Mouse (Mus musculus) heart, embryonic 16.5 days (tissue): ENCODE results near the gene Usp5. TPM values are rescaled to one million over a fixed set of nuclear protein-coding genes. Genes with fewer than 3 reads are reported as not detected.

Experiments
- ATAC-seq: fragments of 200-750 bp; cut with Nextera tagmentation; replicated peaks from 2 replicates; pipeline ENCODE4 v1.8.0; 2017; ENCODE audit warnings: moderate number of reproducible peaks; ENCODE audit not compliant: insufficient read depth, low FRiP score; ENCODE audit errors: extremely low read depth
- H3K27ac ChIP-seq: fragments of 300-500 bp; sonication (generic); 2 replicates; pipeline ENCODE4 v1.5.1; 2014; ENCODE audit warnings: mild to moderate bottlenecking, low read length, control low read depth, moderate library complexity
- H3K27me3 ChIP-seq: fragments of 300-500 bp; sonication (generic); 2 replicates; pipeline ENCODE4 v1.6.1; 2014; ENCODE audit warnings: low read length, mixed read lengths; ENCODE audit not compliant: control insufficient read depth, insufficient read depth
- H3K36me3 ChIP-seq: fragments of 300-500 bp; sonication (generic); 2 replicates; pipeline ENCODE4 v1.6.1; 2014; ENCODE audit not compliant: control insufficient read depth, insufficient read depth
- H3K4me1 ChIP-seq: fragments of 300-500 bp; sonication (generic); 2 replicates; pipeline ENCODE4 v1.6.1; 2014; ENCODE audit warnings: low read length, mixed read lengths; ENCODE audit not compliant: control insufficient read depth, insufficient read depth
- H3K4me2 ChIP-seq: fragments of 300-500 bp; sonication (generic); 2 replicates; pipeline ENCODE4 v1.6.1; 2014; ENCODE audit warnings: low read depth, mild to moderate bottlenecking, control low read depth, low read length
- H3K4me3 ChIP-seq: fragments of 300-500 bp; sonication (generic); 2 replicates; pipeline ENCODE4 v1.5.1; 2014; ENCODE audit warnings: mild to moderate bottlenecking, control low read depth, low read length
- H3K9ac ChIP-seq: fragments of 300-500 bp; sonication (generic); 2 replicates; pipeline ENCODE4 v1.6.1; 2014; ENCODE audit warnings: low read length, control low read depth
- H3K9me3 ChIP-seq: fragments of 300-500 bp; sonication (generic); replicated peaks from 2 replicates; pipeline ENCODE4 v1.6.1; 2016; ENCODE audit warnings: low read length; ENCODE audit not compliant: control insufficient read depth
- WGBS: fragments of 180-500 bp; shearing (Covaris S2); extraction: QIAGEN DNeasy Blood & Tissue Kit; methylation state at CpG from one replicate; pipeline ENCODE4 v1.1.7; 2014; 5-methylcytosine and 5-hydroxymethylcytosine counted together
- polyA plus RNA-seq: library from polyadenylated mRNA; unstranded; fragments of >200 nt; fragmentation: Nextera tagmentation; extraction: Ambion mirVana; gene quantifications from 2 replicates; pipeline ENCODE4 v1.2.1, GENCODE M21; 2015

Usp5 gene
- polyA plus RNA-seq, 1 experiment from 2014 or later, result 104 TPM

DNA sequence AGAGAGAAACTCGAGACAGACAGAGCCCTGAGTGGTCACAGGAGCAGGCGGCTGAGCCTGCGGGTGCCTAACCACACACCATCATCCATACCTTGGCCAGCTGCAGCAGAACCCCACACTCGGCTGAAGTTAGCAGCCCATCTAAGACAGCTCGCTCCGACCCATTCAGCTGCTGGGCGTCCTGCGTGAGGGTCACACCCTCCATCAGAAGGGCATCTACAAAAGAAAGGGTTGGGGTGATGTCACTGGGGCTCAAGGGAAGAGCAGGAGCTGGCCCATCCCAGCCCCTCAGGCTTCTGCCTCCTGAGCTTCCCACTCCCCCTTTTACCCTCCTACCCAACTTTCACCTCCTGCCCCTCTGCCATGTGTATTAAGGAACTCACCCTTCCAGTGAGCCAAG lies 21.3 kb upstream of the Usp5 start:
- Histone ChIP-seq H3K27me3 (no peaks in the 10 kb centered on the region), H3K4me3 (no peak overlapping the region), H3K27ac (no peak overlapping the region), H3K36me3 (no peaks in the 10 kb centered on the region), H3K9me3 (no peaks in the 10 kb centered on the region), H3K4me1 (peaks cover 10% of the 10 kb centered on the region; the same call in 1 of the 2 replicates), H3K9ac (no peak overlapping the region), H3K4me2 (no peak overlapping the region)
- ATAC-seq, result no peak
- WGBS, result 47% methylated on average over 8 of the region's 8 CpGs

GRCm38 (mm10) chr6:124847305-124847704 lies 18.0 kb upstream of the Usp5 start:
- H3K27ac ChIP-seq, result no peak overlapping the region
- no peaks in the 10 kb centered on the region for H3K9me3 ChIP-seq
- peaks cover 8% of the 10 kb centered on the region; the same call in 1 of the 2 replicates for H3K36me3 ChIP-seq
- H3K27me3 ChIP-seq, result no peaks in the 10 kb centered on the region
- H3K4me3 ChIP-seq, result no peak overlapping the region
- peaks cover 3% of the 10 kb centered on the region; the same call in 1 of the 2 replicates for H3K4me1 ChIP-seq
- no peak overlapping the region for H3K4me2 ChIP-seq
- no peak overlapping the region for H3K9ac ChIP-seq
- 9% methylated on average over 9 of the region's 9 CpGs for WGBS
- ATAC-seq, result peak; percentile 79

DNA sequence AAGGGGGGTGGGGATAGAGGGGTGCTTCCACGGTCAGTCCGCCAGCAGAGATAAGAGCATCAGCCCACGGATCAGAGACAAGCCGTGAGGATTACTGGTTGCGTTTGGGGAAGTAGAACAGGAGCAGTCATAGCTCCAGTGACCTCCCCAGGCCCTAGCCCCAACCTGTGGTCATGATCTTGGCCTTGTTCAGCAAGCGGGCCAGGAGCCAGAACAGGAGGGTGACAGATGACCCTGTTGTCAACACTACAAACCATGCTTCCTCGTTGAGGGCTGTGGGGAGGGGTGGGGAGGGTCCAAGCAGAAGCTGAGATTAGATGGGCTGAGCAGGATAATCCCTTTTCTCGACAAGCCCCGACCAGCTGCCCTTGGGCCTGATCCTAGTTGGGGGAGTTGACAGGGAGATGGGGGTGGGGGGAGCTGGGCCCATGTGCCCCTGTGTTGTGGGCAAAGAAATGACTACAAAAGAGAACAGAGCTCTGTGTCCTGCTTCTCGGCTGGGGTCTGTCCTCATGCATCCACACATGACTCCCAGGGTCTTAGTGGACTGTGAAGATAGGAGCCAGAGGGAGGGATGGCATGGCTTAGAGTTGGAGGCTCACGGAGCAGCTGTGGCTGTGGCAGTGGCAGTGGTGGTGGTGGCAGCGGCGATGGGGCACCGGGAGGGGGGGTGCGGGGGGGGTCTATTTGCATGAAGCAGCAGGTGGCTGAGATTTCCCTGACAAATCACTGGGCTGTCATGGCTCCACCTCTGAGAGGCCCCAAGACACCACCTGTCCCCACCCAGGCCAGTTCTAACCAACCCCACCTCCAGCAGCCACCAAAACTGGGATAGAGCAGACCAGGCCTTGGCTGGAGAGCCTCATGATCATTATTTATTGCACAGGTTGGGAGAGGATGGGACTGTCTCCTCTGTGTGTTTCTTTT lies 11.2 kb upstream of the Usp5 start, which contains the start of gene Gnb3:
Gnb3 (minus strand) TSS at position 35 of the 927 bp plus-strand sequence.
- Histone ChIP-seq H3K4me1 (peaks cover 18% of the 10 kb centered on the region), H3K27ac (peak within 1 kb of the TSS; percentile 20; the same call in 1 of the 2 replicates), H3K4me2 (peak within 1 kb of the TSS; percentile 7; the same call in 1 of the 2 replicates), H3K36me3 (peaks cover 10% of the 10 kb centered on the region; the same call in 1 of the 2 replicates), H3K9ac (peak within 1 kb of the TSS; percentile 49), H3K9me3 (no peaks in the 10 kb centered on the region), H3K27me3 (no peaks in the 10 kb centered on the region), H3K4me3 (no peak within 1 kb of the TSS)
- ATAC-seq, result peak; percentile 70
- 18% methylated on average over 15 of the region's 15 CpGs for WGBS

- Histone ChIP-seq H3K9me3 (no peaks in the 10 kb centered on the region), H3K27me3 (no peaks in the 10 kb centered on the region), H3K4me3 (no peak overlapping the region), H3K27ac (peak overlapping the region; percentile 20; the same call in 1 of the 2 replicates), H3K4me2 (peak overlapping the region; percentile 7; the same call in 1 of the 2 replicates), H3K4me1 (peaks cover 18% of the 10 kb centered on the region), H3K9ac (peak overlapping the region; percentile 49), H3K36me3 (peaks cover 11% of the 10 kb centered on the region; the same call in 1 of the 2 replicates)
- 10% methylated on average over 8 of the region's 8 CpGs for WGBS
- ATAC-seq, result peak; percentile 30; the same call in 1 of the 2 replicates
These were observed 10.5 kb upstream of the Usp5 start for GRCm38 (mm10) chr6:124839805-124840204.

DNA sequence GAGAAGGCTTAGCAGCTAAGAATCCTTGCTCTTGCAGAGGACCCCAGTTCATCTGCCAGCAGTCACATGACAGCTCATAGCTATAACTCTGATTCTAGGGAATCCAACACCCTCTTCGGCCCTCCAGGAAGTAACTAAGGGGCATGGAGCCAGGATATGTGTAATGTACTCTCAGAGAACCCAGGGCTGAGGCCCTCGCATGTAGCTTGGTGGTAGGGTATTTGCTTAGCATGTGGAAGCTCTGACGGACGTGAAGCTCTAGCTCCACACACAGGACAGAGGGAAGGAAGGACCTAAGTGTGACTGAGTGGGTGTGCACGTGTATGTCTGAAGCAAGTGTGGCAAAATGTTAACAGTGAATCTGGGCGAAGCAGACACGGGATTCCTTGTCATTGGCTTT lies 7.1 kb upstream of the Usp5 start:
- no peaks in the 10 kb centered on the region for H3K27me3 ChIP-seq
- peaks cover 15% of the 10 kb centered on the region; the same call in 1 of the 2 replicates for H3K36me3 ChIP-seq
- 0 out of 2 replicates have a peak overlapping the region, but pooled peaks have one; percentile 10 for H3K9ac ChIP-seq
- H3K4me1 ChIP-seq, result peaks cover 18% of the 10 kb centered on the region
- WGBS, result 63% methylated on average over 7 of the region's 7 CpGs
- no peaks in the 10 kb centered on the region for H3K9me3 ChIP-seq
- no peak overlapping the region for H3K27ac ChIP-seq
- H3K4me3 ChIP-seq, result no peak overlapping the region
- no peak for ATAC-seq
- H3K4me2 ChIP-seq, result no peak overlapping the region

GRCm38 (mm10) chr6:124835531-124835930 lies 6.2 kb upstream of the Usp5 start:
- no peak overlapping the region for H3K27ac ChIP-seq
- H3K4me2 ChIP-seq, result no peak overlapping the region
- no peak for ATAC-seq
- 59% methylated on average over 10 of the region's 10 CpGs for WGBS
- peaks cover 22% of the 10 kb centered on the region for H3K4me1 ChIP-seq
- H3K9me3 ChIP-seq, result no peaks in the 10 kb centered on the region
- H3K4me3 ChIP-seq, result no peak overlapping the region
- no peaks in the 10 kb centered on the region for H3K27me3 ChIP-seq
- H3K9ac ChIP-seq, result no peak overlapping the region
- H3K36me3 ChIP-seq, result peaks cover 13% of the 10 kb centered on the region; the same call in 1 of the 2 replicates

- 78% methylated on average over 6 of the region's 6 CpGs for WGBS
- ATAC-seq, result no peak
- Histone ChIP-seq H3K27me3 (no peaks in the 10 kb centered on the region), H3K27ac (no peak overlapping the region), H3K4me2 (no peak overlapping the region), H3K4me3 (no peak overlapping the region), H3K9ac (no peak overlapping the region), H3K36me3 (peaks cover 13% of the 10 kb centered on the region; the same call in 1 of the 2 replicates), H3K9me3 (no peaks in the 10 kb centered on the region), H3K4me1 (peaks cover 15% of the 10 kb centered on the region)
These were observed 5.3 kb upstream of the Usp5 start for GRCm38 (mm10) chr6:124834512-124835081.

DNA sequence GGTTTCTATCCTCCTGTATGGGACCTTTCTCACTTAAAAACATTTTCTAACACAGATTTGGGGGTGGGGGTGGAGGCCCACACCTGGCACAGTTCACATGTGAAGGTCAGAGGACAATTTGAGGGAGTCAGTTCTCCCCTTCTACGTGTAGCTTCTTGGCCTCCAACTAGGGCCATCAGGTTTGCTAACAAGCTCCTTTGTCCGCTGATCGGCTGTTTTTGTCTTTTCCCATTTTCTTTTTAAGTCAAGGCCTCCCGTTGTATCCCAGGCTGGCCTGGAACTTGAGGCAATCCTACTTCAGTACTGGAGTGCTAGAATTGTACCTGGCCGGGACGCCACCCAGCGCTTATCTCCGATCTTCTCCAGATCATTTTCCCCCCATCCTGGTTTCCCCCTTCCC lies 2.4 kb upstream of the Usp5 start:
- H3K36me3 ChIP-seq, result peaks cover 13% of the 10 kb centered on the region; the same call in 1 of the 2 replicates
- no peaks in the 10 kb centered on the region for H3K9me3 ChIP-seq
- no peaks in the 10 kb centered on the region for H3K27me3 ChIP-seq
- no peak overlapping the region for H3K4me3 ChIP-seq
- H3K27ac ChIP-seq, result no peak overlapping the region
- 96% methylated on average over 8 of the region's 8 CpGs for WGBS
- no peak for ATAC-seq
- H3K4me1 ChIP-seq, result peaks cover 23% of the 10 kb centered on the region
- no peak overlapping the region for H3K9ac ChIP-seq
- no peak overlapping the region for H3K4me2 ChIP-seq
